Mouse (Mus musculus) small intestine, adult 2 months (tissue): ENCODE results near the gene B3gnt9.
A peak's percentile ranks its signal among the peaks of the same experiment; 100 is the strongest.

Experiments used
- CTCF ChIP-seq: fragments of 200-500 bp; IDR thresholded peaks from 2 replicates; pipeline ENCODE4 v1.5.1; 2012; ENCODE audit warnings: low read depth, mild to moderate bottlenecking, control low read depth, inconsistent platforms, low read length, moderate library complexity, mixed read lengths; ENCODE audit not compliant: insufficient replicate concordance, insufficient read length; ENCODE audit errors: extremely low read depth
- POLR2A ChIP-seq: fragments of 200-500 bp; IDR thresholded peaks from 2 replicates; pipeline ENCODE4 v1.6.1; 2012; ENCODE audit warnings: low read depth, mild to moderate bottlenecking, control low read depth, inconsistent platforms, low read length, moderate library complexity

DNA sequence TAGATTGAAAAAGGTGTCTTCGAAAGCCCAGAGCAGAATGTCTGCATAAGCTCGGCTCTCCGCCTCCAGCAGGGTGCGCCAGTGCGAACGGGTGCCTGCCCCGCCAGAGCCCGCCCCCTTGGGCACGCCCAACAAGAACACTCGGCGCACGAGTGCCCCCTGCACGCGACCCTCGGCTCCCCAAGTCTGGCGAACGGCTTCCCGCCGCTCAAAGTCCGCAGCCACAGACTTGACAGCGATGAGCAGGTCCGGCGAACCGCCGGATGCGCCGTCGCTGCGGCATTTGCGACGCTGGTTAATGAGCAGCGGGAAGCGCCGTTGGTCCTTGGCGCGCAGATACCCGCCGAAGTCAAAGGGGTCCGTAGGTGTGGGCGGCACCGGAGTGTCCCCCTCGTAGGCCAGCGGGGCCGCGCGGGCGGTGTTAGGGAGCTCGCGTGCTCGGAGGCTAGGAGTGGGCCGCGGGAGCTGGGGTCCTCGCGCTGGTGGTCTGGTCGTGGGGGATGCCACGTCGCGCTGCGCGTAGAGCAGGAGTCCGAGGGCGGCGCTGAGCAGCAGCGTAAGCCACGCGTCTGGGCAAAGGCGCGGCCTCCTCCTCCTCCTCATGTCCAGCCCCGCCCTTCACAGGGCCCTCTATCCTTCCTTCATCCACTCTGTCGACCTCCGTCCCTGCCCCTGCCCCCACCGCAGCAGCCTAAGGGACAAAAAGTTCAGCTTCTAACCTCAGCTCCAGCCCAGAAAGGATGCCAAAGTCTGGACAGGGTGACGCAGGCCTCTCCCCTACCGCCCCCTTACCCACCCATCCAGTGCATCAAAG, 594 bp downstream of the B3gnt9 start:
- TF ChIP-seq CTCF (peak; percentile 84), POLR2A (no peak)
